Mouse (Mus musculus) neutrophil, adult 59 days (primary cell): ENCODE measurements around the gene Hoxa3. TPM values are rescaled to one million over a fixed set of nuclear protein-coding genes. Genes with fewer than 3 reads are reported as not detected.

ENCODE experiments used
- total RNA-seq, 2 experiments: library from RNA; stranded (reverse); gene quantifications; 1 replicate in 1 of 2; 2 replicates in 1 of 2; pipeline ENCODE4 v1.2.4; 2023

The Hoxa3 gene
- not detected for total RNA-seq

DNA sequence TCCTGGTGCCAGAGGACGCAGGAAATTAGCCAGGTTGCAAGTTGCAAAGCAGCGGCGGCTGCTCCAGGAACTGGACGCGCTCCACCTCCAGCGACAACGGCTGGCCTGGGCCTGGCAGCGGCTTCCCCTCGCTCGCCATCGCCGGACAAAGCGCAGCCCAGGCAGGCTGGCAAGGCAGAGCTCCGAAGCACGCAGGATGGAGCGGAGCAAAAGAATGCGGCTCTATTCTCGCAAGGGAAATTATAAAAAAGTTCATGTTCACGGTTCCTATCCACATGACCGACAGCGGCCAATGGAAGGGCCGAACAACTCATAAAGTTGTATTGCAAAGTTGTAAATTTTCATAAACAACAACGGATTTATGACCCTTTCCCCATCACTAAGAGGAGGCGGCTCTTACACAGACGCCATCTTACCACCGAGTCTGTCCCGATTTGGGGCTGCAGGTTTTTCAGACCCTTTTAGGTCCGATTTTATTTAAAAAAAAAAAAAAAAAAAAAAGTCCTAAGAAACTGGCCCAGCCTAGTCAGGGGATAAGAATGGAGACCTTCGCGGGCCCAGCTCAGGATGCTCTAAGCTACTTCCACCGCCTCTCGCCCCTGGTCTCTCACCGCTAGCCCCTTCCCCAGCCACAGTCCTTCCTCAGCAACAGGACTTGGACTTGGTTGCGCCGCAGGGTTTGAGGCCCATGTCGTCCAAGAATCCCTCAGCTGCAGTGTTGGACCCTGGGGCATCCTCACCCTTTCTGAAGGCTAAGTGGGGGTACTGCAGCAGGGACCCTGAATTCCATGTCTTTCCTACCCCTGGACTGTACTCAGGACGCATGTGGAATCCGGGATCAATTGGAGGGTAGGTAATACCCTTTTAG, at the start of gene Hoxa3, which contains the start of gene Gm28308:
Gene Hoxa3, minus strand, starts transcription at position 218 of the 868 bp plus-strand sequence.
Gene Gm28308, minus strand, starts transcription at position 221 of the 868 bp plus-strand sequence.

DNA sequence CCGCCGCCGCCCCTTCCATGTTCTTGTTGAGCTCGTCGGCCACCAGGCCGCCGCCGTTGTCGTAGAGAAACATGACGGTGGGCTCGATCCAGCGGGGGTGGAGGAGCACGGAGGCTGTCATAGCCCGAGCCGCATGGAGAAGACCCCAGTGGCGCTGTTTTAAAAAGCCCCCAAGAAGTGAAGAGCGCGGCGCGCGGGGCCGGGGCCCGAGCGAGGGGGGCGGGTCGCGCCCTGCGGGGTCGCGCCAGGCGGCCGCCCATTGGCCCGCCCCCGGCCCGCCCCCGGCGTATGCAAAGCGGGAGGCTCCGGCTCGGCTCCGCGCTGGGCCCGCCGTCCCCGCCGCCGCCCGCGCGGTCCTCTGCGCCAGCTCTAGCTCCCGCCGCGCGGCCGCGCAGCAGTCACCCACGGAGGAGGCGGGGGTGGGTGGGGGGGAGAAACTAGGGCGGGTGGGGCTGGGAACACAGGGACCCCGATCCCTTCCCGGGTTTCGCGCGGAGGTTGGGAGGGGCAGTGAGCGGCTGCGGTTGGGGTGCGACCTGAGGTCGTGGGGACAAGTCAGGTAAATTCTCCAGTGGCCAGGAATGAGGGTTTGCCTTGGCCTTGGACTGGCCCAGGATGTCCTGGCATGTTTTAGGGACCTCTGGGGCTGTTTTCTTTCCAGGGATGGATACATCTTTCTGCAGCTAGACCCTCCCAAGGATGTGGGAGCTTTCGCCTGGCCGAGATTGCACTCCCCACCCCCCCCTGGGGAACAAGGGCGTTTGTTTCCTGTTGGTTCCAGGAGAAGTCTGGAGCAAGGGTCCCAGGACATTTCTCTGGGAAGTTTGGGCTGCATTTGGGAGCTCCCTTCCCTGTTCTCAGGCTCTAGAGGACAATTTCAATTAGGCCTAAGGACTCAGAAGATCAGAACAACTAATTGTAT, 47.8 kb upstream of the Hoxa3 start, which contains the start of gene Hoxa13:
Gene Hoxa13, minus strand, starts transcription at position 227 of the 922 bp plus-strand sequence.

DNA sequence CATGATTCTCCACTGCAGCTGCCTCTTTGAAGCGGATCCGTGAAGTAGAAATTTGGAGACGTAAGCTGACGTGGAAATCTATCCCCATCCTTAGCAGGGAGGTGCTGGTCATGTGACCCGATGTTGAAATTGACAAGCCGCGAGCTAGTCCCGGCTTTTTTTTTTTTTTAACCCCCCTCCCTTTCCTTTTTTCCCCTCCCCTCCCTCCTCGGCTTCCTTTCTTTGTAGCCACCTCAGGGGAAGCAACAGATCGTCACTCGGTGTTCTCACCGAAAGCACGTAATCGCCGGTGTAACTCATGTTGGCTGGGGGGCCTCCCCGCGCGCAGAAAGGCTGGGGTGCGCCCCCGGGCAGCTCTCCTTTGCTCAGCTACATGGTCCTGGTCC, 32.6 kb upstream of the Hoxa3 start, which contains the start of gene Hoxa11:
Gene Hoxa11, minus strand, starts transcription at position 54 of the 386 bp plus-strand sequence.

DNA sequence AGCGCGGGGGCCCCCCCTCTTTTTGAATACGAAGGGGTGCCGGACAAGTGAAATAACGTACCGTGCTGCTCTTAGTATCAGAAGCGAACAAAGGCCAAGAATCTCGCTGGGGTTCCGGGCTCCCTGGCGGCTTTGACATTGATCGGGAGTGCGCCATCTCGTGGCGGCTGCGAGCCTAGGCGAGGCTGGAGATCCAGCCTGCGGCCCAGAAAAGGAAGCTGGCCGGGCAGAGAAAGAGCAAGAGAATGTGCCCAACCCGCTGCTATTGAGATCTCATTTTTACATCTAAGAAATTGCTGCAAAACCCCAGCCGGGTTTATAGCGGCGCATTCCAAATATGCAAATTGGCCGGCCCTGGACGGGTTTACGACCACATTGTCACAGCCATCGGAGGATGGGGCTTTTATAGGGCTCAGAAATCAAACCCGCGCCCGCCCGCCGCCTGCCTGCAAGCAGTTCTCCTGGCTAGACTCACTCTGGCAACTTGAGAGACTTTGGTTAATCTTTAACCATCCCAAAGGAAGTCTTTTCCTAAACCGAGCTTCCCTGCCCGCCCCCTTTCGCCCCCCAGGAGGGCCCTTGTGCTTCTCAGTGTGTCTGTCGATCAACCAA, 27.4 kb upstream of the Hoxa3 start, which contains the start of gene Hoxa10:
Gene Hoxa10, minus strand, starts transcription at position 466 of the 612 bp plus-strand sequence.

DNA sequence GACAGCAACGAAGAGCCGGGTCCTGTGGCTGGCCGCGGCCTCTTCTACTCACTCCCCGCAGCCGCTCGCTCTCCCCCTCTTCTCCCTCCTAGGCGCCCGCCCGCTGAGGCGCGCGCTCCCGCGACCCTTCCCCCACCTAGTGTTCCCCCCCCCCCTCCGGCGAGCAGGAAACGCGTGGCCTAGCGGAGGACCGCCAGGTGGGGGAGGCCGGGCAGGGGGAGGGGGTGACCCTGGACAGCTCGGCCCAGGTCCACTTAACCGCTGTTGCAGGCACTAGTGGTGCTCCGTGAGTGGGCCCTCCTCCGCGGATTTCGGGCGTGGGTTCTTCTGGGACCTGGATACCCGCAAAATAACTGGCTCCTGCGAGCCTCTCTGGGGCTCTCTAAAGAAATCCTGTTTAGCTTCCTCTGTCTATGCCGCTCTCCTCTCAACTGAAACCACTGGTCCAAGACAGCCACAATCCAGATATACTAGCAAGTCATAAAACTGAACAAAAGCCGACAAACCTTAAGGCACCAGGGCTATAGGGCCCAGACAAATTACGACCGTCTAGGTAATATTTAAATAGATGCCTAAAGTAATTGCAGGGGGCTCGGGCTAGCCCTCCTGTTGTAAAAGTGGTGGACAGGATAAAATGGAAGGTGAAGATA, 17.5 kb upstream of the Hoxa3 start, which contains the start of gene Hoxa9:
Gene Hoxa9, minus strand, starts transcription at position 574 of the 650 bp plus-strand sequence.

DNA sequence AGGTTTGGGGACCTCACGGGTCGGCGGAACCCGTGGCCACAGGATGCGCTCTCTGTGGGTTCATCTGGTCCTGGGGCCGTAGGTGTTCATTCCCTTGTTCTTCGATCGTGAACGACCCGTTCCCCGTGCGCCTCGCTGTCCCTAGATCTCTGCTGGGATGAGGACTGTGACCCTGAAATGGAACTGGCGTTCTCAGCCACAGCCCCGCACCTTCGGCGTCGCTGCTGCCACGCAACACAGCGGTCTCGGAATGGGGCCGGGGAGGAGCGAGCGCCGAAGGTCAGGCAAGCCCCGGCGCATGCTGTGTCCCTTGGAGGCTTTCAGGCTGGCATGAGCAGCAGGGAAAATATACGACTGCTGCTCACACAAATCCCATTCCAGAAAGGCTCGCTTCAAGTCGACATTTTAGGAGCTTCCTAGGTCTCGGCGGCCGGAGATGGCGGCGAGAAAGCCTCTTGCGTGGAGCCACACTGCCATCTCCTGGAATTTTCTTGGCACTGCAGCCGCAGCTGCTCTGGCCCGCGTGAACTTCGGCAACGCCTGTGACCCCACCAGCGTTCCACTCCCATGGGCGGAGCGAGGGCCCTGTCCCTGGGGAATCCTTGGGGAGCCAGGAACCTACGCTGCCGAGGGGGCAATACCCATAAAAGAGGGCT, 8.3 kb upstream of the Hoxa3 start, which contains the start of gene Hoxa7:
Gene Hoxa7, minus strand, starts transcription at position 518 of the 656 bp plus-strand sequence.

DNA sequence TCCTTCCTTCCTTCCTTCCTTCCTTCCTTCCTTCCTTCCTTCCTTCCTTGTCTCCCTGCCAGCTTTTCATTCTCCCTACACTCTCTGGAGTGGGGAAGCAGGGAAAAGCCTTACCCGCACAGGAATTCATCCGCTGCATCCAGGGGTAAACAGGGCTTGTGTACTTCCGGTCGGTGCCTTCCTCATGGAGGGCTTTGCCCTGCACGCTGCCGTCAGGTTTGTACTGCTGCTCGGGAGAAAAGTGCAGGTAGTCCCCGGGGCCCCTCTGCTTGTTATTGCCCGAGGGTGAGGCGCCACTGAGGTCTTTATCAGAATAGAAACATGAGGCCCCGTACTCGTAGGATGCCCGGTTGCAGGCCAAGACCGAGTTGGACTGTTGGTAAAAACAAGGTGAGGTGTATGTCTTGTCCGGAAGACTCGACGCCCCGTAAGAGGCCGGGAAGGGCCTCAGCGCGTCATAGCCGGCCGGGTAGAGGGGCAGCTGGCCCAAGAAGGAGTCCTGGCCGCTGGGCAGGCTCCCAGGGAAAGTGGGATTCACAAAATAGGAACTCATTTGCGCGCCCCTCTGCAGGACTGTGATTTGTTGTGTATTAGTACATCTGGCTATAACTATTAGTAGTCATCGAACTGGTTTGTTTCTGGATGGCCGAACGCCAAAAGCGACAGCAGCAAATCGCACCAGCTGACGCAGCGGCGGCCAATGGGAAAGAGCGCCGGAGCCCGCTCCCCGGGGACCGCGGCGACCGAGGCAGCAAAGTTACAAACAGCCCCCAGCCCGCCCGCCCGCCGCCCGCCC, 4.9 kb downstream of the Hoxa3 start, which contains the start of gene Hoxa6:
Gene Hoxa6, minus strand, starts transcription at position 651 of the 796 bp plus-strand sequence.

DNA sequence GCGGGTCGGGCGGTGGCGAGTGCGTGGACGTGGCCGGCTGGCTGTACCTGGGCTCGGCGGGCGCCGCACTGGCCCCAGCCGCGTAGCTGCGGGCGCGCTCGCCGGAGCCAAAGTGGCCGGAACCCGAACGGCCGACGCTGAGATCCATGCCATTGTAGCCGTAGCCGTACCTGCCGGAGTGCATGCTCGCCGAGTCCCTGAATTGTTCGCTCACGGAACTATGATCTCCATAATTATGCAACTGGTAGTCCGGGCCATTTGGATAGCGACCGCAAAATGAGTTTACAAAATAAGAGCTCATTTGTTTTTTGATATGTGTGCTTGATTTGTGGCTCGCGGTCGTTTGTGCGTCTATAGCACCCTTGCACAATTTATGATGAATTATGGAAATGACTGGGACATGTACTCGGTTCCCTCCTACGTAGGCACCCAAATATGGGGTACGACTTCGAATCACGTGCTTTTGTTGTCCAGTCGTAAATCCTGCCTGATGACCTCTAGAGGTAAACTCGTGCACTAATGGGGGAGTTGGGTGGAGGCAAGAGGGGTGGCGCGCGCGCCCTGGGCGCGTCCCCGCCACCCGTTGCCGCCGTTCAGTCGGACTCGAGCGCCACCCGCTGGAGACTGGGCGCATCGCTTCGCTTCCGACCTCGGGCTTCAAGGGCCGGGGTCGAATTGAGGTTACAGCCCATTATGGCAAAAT, 8.9 kb downstream of the Hoxa3 start, which contains the start of gene Hoxa5:
Gene Hoxa5, minus strand, starts transcription at position 538 of the 703 bp plus-strand sequence.

DNA sequence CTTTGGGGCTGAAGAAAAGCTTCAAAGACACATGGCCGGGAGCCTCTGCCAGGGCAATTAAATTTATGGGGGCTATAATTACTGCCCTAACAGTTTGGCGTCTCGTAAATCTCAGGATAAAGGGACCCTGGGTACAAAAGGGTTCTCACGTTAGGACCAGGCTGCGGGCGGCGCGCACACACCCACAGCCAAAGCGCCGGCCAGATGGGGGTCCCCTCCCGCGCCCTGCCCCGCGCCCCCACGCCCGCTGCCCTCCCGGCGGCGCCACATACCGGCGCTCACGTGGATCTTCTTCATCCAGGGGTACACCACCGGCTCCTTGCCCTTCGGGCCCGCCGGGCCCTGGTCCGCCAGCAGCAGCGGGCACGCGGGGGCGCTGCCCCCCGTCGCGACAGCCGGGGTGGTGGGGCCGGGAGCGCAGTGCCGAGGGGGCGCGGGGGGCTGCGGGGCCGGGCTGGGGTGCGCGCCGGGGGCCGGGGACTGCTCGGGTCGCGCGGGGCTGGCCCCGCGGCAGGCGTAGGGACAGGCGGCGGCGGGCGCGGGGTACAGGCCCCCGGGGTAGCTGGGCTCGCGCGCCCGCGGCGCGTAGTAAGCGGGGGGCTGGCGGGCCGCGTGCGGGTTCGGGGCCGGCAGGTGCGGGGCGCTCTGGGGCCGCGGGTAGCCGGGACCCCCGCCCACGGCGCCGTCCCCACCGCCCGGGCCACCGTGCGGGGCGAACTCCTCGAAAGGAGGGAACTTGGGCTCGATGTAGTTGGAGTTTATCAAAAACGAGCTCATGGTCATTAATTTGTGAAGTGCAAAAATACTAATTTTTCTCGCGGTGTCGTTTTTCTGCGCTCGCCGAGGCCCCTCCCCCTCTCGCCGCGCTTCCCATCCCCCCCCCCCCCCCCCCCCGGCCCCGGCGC, 22.0 kb downstream of the Hoxa3 start, which contains the start of gene Hoxa4:
Gene Hoxa4, minus strand, starts transcription at position 848 of the 905 bp plus-strand sequence.

DNA sequence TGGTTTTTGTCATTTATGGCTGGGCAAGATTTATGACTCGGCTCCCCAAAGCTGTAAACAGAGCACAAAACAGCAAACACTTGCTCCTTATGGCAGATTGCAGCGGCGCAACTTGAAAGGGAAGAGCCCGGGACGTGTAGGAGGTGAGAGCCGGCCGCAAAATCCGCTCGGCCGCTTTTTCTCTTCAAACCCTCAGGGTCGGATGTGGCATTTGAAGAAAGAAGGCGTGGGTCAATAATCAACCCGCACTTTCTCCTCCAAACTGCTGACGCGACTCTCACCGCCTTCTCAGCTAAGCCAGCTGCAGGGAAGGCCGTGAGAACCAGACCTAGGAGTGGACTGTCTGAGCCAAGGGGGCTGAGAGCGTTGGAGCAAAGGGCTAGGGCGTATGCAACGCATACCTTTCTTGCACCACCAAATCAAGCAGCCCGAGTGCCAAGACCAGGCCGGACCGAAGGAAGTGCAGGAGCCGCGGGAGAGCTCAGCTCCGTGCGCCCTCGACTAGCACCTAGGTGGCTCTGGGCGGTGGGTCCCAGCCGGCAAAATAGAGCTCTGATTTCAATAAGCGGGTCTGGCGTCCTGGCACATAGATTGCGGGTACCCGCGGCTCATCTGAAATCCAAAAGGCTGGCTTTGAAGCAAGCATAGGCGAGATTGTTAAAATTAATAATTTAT, 35.9 kb downstream of the Hoxa3 start, which contains the start of gene 5730596B20Rik:
Gene 5730596B20Rik, plus strand, starts transcription at position 438 of the 675 bp plus-strand sequence.

DNA sequence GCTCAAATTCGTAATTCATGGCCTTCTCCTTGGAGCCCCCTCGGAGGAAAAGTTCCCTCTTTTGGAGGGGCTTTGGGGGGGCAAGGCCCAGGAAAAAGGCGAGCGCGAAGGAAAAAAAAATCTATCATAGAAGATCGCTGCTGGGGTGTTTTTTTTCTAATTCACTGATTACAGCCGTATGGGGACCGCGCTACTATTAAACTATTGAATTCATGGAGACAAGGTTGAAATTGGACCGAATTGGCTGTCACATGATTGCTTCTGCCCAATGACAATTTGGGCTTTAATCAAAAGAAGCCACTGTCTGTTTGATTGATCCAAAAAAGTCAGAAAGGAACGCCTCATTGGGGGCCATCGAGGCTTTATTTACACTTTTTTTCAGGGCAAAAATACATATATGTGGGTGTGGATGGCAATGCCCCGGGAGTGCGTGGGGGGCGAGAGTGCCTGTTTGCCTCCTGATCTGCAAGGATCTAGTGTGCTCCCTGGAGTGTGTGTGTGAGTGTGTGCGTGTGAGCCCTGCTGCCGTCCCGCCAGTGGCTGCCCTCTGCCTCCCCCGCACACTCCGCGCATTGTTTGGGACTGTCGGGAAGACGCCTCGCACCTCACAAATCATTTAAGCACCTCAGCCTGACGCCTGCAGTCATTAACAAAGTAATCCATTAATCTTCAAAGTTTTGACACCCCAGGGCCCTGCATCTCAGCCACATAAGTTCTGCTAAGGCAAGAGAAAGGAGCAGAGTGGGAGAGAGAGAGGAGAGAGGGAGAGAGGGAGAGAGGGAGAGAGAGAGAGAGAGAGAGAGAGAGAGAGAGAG, 48.3 kb downstream of the Hoxa3 start, which contains the start of gene Hoxa2:
Gene Hoxa2, minus strand, starts transcription at position 206 of the 815 bp plus-strand sequence.

DNA sequence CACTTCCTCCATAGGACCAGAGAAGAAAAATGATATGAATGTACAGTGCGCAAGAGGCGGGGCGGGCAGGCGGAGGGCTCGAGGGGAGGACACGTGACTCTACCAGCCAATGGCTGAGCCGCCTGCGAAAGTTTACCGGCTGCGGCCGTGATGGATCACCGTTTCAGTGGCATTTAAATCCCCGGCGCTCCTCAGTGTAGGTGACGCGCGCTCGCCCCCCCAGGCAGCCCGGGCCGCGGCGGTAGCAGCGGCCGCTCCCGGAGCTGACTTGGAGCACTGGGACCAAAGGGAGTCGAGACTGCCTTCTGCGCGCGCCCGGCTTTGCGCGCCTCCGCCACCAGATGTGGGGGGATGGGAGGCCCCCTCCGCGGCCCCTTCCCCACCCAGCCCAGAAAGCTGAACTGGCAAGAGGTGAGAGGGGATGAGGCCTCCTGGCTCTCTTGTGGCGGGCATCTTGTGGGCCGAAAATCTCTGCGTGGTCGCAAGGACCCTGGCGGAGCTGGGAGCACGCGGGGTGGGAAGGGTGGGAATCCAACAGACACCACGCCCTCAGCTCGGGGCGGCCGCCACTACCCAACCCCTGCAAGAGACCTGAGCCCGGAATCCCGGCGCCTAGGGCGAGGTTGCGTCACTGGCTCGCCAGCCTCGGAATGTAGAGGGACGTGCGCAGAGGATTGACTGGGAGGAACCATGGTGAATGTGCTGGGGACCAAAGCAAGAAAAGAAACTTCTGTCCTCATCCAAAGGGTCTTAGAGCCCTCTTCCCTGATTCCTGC, 54.7 kb downstream of the Hoxa3 start, which contains the start of gene Hoxa1:
Gene Hoxa1, minus strand, starts transcription at position 42 of the 776 bp plus-strand sequence.

